Mouse (Mus musculus): ENCODE measurements at regions not wholly inside any gene's neighbourhood (a gene's known extent, or its start where the extent isn't known, plus 50 kb on each side); places are given as distances from the start of the nearest gene placed in this dataset.

DNA sequence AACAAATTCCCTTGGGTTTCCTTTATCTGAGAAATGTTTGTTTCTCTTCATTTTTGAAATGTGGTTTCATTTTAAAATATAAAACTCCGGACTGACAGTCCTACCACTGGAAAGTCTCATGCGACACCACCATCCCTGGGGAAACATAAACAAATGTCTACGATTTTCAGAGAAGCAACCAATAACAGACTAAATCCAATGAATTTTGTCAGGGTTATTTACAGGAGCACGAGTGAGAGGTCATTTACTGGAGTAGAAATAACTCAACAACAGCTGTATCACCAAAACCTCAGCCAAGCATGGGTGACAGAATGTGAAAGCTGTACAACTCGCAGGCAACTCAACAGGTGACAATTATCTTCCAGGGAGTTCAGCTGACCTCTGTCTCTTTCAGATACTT is 200.5 kb downstream of the Fam76b start:
- no peaks in the 10 kb centered on the region for H3K9me3 ChIP-seq
- H3K27ac ChIP-seq = no peak overlapping the region
- H3K4me1 ChIP-seq = no peaks in the 10 kb centered on the region
- 81% methylated on average over 5 of the region's 5 CpGs for WGBS
- no peak overlapping the region for H3K4me3 ChIP-seq
- H3K4me2 ChIP-seq (replicated peaks) = no peak overlapping the region
- H3K9ac ChIP-seq = no peak overlapping the region
- no peak for ATAC-seq (ENCODE audit: low FRiP score, low read depth)
- no peaks in the 10 kb centered on the region for H3K36me3 ChIP-seq
- no peaks in the 10 kb centered on the region for H3K27me3 ChIP-seq (replicated peaks)

DNA sequence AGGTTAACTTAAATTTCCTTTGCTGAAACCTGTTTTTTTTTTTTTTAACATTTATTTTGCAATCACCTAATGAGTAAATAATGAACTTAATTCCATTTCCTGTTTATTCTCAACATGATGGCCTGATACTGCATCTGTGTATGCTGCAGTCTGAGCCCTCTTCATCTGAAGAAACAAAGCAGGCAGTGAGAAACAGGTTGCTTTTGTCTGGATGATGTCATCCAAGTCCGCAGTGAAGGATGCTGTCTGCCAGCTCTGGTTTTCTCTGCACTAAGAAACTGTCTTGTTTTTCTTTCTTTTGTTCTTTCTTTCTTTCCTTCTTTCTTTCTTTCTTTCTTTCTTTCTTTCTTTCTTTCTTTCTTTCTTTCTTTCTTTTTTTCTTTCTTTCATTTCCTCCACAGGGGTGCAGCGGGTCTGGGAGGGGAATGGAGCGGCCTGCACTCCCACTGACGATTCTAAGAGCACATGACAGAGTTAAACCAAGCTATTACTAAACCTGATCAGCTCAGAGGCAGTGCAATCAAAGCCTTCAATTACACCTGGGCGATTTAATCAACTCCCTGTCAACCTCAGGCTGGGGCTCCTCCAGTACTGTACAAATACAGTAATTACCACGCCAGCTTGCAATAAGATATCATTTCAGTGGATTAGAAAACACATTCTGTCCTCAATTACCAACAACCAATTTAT is 204.0 kb downstream of the Fam76b start:
- peak; percentile 79 for ATAC-seq (ENCODE audit: low FRiP score, low read depth)
- Histone ChIP-seq H3K4me2 (replicated peaks) (no peak overlapping the region), H3K9me3 (no peaks in the 10 kb centered on the region), H3K27me3 (replicated peaks) (no peaks in the 10 kb centered on the region), H3K27ac (no peak overlapping the region), H3K36me3 (no peaks in the 10 kb centered on the region), H3K4me1 (no peaks in the 10 kb centered on the region), H3K4me3 (no peak overlapping the region), H3K9ac (no peak overlapping the region)
- WGBS = 62% methylated on average over 6 of the region's 6 CpGs

DNA sequence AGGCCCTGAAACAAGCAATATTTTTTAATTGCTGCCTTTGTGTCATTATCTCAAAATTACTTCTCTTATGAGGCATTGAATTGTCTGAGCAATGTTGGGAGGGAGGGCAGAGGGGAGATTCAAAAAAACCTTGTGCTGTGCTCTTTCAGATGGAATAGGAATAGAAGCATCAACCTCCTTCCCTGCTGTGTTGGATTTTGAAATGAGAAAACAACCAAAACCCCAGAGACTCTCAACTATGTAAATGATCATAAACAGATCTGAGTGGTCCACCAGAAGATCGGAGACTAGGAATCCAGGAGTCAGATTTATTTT is 204.5 kb downstream of the Fam76b start:
- 68% methylated on average over 1 of the region's 1 CpGs for WGBS
- no peak for ATAC-seq (ENCODE audit: low FRiP score, low read depth)

DNA sequence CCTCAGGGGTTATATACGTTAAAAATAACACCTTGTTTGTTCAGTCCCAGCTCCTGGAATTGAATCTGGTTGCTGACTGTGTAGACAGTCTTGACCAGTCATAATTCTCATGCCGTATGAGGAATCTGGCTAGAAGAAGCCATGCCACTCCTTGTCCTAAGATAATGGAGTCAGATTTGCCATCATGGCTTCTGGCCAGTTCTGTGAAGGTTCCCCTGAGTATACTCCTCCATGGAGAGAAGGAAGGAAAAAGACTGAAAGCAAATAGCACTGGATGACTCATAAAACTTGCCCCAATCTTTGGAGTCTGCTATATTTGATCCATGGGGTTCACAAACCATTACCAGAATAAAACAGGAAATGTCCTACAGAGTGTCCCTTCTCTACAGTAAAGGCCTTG is 208.0 kb downstream of the Fam76b start:
- Histone ChIP-seq H3K4me3 (no peak overlapping the region), H3K27me3 (replicated peaks) (no peaks in the 10 kb centered on the region), H3K4me2 (replicated peaks) (no peak overlapping the region), H3K9ac (no peak overlapping the region), H3K9me3 (no peaks in the 10 kb centered on the region), H3K27ac (no peak overlapping the region), H3K36me3 (no peaks in the 10 kb centered on the region), H3K4me1 (no peaks in the 10 kb centered on the region)
- no peak for ATAC-seq (ENCODE audit: low FRiP score, low read depth)
- WGBS = 78% methylated on average over 2 of the region's 2 CpGs

More for the DNA sequence above, 204.5 kb downstream of the Fam76b start:
- Histone ChIP-seq H3K27me3 (replicated peaks) (no peaks in the 10 kb centered on the region), H3K4me2 (replicated peaks) (no peak overlapping the region), H3K27ac (no peak overlapping the region), H3K9ac (no peak overlapping the region), H3K4me1 (no peaks in the 10 kb centered on the region), H3K4me3 (no peak overlapping the region), H3K36me3 (no peaks in the 10 kb centered on the region), H3K9me3 (no peaks in the 10 kb centered on the region)

DNA sequence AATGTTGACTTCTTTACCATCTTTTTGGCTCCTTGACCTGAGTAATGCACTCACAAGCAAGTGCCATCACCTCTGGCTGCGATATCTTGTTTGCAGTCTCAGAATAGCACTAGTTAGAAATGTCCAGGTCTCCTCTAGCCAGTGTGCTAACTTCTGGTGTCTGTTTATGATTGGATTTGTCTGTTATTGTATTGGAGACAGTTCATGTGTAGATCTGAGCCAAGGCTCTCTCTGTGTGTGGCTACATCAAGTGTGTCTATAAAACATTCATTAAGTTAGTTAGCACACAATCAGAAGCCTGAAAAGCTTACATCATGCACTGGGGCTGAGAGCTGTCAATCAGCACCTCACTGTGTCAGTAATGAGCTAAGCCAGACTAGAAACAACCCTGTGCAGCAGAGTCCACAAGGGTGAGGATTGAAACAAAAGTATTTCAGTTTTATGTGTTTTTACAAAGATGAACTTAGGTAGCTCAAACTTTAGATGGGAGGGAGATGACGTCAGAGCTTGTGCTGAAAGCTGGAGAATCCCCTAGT is 214.5 kb downstream of the Fam76b start:
- no peak overlapping the region for H3K9ac ChIP-seq
- 75% methylated on average over 2 of the region's 2 CpGs for WGBS
- H3K27ac ChIP-seq = no peak overlapping the region
- H3K36me3 ChIP-seq = no peaks in the 10 kb centered on the region
- H3K4me3 ChIP-seq = no peak overlapping the region
- H3K9me3 ChIP-seq = no peaks in the 10 kb centered on the region
- H3K27me3 ChIP-seq (replicated peaks) = no peaks in the 10 kb centered on the region
- no peaks in the 10 kb centered on the region for H3K4me1 ChIP-seq
- no peak for ATAC-seq (ENCODE audit: low FRiP score, low read depth)
- no peak overlapping the region for H3K4me2 ChIP-seq (replicated peaks)

DNA sequence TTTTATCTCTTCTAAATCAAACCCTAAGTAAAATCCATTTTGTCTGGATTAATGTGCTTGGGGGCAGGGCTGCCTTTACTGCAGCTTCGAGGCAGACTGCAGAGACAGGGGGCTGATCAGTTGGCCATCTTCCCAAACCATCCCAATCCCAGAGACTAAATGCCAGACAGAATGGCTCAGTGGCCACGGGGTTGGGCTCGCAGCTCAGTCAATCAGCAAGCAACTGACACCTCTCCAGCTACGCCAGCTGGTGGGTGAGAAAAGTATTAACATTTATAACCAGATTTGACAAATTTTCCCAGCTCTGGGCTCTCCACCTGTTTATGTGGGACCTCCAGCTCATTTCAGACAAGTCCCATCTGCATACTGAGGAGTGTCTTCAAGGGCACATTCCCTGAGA is 220.7 kb downstream of the Fam76b start:
- no peak overlapping the region for H3K27ac ChIP-seq
- H3K9ac ChIP-seq = no peak overlapping the region
- H3K27me3 ChIP-seq (replicated peaks) = no peaks in the 10 kb centered on the region
- no peak overlapping the region for H3K4me3 ChIP-seq
- H3K9me3 ChIP-seq = no peaks in the 10 kb centered on the region
- no peaks in the 10 kb centered on the region for H3K4me1 ChIP-seq
- ATAC-seq (ENCODE audit: low FRiP score, low read depth) = no peak
- H3K4me2 ChIP-seq (replicated peaks) = no peak overlapping the region
- H3K36me3 ChIP-seq = no peaks in the 10 kb centered on the region
- 80% methylated on average over 4 of the region's 4 CpGs for WGBS

DNA sequence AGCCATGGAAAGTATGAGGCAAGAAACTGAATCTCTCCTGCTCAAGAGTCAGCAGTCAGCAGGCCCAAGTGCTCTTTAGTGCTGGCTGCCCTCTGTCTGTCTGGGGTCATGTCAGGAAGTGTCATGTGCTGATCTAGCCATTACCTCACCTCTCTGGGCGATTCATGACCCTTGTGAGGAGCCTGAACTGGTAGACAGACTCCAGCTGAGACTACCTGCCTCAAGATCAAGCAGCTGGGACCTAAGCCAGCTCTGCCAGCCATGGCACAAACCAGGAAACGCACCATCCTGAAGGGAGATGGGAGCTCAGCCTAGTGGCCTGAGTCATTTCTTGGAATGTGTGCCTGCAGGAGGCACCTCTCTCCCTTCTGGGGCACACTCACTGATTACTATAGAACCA is 221.2 kb upstream of the Sesn3 start:
- 23% methylated on average over 2 of the region's 2 CpGs for WGBS
- H3K9ac ChIP-seq = no peak overlapping the region
- peaks cover 8% of the 10 kb centered on the region; the same call in 1 of the 2 replicates for H3K4me1 ChIP-seq
- H3K9me3 ChIP-seq = no peaks in the 10 kb centered on the region
- no peaks in the 10 kb centered on the region for H3K36me3 ChIP-seq
- no peak overlapping the region for H3K4me3 ChIP-seq
- no peaks in the 10 kb centered on the region; the same call in 1 of the 2 replicates for H3K27me3 ChIP-seq (replicated peaks)
- no peak overlapping the region for H3K4me2 ChIP-seq (replicated peaks)
- ATAC-seq (ENCODE audit: low FRiP score, low read depth) = peak; percentile 37; the same call in 1 of the 2 replicates
- H3K27ac ChIP-seq = no peak overlapping the region

DNA sequence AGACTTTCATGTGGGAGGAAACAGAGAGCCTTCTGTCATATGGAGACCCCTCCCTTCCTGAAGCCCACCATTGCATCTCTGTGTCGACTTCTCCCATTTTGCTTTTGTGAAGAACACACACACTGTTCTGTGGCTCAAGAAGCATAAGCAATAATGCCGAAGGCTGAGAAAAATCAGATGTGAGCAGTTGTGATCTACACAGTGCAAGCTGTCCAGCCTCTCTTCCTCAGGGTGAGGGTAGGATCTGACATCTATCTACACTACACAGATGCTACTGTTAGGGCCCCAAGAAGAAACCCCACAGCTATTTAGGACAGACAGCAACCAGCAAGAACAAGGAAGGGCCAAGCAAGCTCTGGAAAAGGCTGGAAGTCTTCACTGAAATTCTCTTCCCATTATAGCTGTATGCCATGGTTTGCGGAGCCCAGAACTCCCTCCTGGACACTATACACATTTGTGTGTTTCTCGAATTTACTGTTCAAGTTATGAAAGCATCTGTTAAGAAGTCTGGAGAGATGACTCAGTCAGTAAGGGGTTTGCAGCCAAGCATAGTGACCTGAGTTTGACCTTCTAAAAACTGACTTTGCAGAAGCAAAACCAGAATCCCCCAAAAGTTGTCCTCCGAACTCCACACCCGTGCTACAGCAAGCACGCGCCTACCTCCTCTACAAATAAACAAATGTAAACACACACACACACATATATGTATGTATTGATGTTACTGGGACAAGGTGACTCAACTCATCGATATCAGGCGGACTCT is 218.3 kb upstream of the Sesn3 start:
- Histone ChIP-seq H3K36me3 (no peaks in the 10 kb centered on the region), H3K4me2 (replicated peaks) (no peak overlapping the region)
- WGBS = 87% methylated on average over 10 of the region's 10 CpGs

DNA sequence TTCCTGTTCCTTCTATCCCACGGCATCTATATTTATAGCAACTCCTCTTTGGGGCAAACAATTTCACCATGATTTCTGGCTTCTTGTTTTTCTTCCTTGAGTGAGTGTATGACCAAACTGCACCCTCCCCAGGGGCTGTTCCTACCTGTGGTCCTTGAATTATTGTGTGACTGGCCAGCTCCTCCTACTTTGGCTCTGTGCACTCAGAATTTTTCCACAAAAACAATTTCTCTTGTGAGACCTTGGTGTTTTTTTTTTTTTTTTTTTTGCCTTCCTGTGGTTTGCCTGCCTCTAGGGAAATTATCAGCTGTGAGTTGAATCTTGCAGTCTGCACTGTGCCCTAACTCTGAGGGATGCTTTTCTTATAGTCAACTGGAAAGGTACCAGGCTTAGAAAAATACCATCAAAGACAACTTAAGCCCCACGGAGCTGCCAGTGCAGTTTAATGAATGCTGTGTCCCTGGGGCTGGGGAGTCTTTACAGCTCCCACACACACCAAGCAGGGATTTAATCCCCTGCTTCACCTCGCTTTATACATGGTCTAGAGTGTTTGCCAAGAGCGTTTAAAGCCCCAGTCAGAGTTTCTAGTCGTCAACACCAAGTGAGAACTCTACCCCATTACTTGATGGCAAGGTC is 216.2 kb upstream of the Sesn3 start:
- no peaks in the 10 kb centered on the region for H3K36me3 ChIP-seq
- no peaks in the 10 kb centered on the region for H3K9me3 ChIP-seq
- H3K4me2 ChIP-seq (replicated peaks) = no peak overlapping the region
- H3K9ac ChIP-seq = no peak overlapping the region
- H3K27ac ChIP-seq = no peak overlapping the region
- H3K27me3 ChIP-seq (replicated peaks) = no peaks in the 10 kb centered on the region; the same call in 1 of the 2 replicates
- no peak overlapping the region for H3K4me3 ChIP-seq
- 27% methylated on average over 5 of the region's 5 CpGs for whole genome bisulfite sequencing
- no peak for ATAC-seq (ENCODE audit: low FRiP score, low read depth)
- peaks cover 5% of the 10 kb centered on the region; the same call in 1 of the 2 replicates for H3K4me1 ChIP-seq

More for the DNA sequence above, 218.3 kb upstream of the Sesn3 start:
- no peak overlapping the region for H3K4me3 ChIP-seq
- H3K27ac ChIP-seq = no peak overlapping the region
- no peaks in the 10 kb centered on the region for H3K9me3 ChIP-seq
- H3K27me3 ChIP-seq (replicated peaks) = no peaks in the 10 kb centered on the region; the same call in 1 of the 2 replicates
- H3K4me1 ChIP-seq = peaks cover 8% of the 10 kb centered on the region; the same call in 1 of the 2 replicates
- ATAC-seq (ENCODE audit: low FRiP score, low read depth) = no peak
- H3K9ac ChIP-seq = no peak overlapping the region

DNA sequence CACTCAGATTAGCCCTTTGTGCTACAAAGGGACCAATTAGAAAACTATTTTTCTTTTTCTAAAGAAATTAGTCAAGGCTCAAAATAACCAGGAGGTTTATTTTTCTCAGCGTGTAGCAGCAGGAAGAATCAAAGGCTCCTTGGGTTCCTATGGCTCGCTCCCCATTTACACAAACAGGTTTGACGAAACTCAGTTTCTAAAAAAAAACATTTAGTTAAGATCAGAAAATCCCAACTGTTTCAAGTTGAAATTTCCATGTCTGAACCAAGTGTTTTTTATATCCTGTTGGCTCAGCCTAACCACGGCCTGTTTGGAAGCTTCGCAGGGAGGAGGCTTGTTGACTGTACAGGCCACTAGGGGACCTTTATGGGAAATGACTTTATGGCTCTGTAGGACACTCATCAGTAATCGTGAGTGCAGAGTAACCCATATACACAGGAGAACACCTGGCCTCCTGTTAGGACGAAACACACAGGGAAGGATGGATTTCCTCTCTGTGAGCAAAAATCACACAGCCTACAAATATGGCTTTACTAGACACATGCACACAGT is 215.6 kb upstream of the Sesn3 start:
- Histone ChIP-seq H3K4me2 (replicated peaks) (no peak overlapping the region), H3K27me3 (replicated peaks) (no peaks in the 10 kb centered on the region), H3K27ac (no peak overlapping the region), H3K36me3 (no peaks in the 10 kb centered on the region), H3K4me1 (no peaks in the 10 kb centered on the region), H3K9me3 (no peaks in the 10 kb centered on the region), H3K9ac (no peak overlapping the region), H3K4me3 (no peak overlapping the region)
- no peak for ATAC-seq (ENCODE audit: low FRiP score, low read depth)
- 29% methylated on average over 7 of the region's 7 CpGs for WGBS

DNA sequence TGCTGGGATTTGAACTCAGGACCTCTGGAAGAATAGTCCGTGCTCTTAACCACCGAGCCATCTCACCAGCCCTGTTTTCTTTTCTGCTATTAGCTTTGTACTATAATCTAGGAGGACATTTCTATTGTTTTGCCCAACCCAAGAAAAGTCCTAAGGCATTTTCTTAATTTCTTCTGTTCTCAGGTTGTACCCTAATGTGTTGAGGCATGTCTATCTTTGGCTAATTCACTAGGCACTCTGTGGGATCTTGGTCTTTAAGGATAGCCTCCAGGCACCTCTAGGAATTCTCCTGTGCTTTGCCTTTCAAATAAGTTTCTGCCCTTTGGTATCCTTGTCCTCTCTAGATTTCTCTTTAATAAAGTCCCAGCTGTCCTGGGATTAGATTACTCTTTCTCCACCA is 214.6 kb upstream of the Sesn3 start:
- H3K27ac ChIP-seq = no peak overlapping the region
- H3K27me3 ChIP-seq (replicated peaks) = no peaks in the 10 kb centered on the region
- no peaks in the 10 kb centered on the region for H3K4me1 ChIP-seq
- H3K9ac ChIP-seq = no peak overlapping the region
- H3K36me3 ChIP-seq = no peaks in the 10 kb centered on the region
- no peak overlapping the region for H3K4me3 ChIP-seq
- no peak overlapping the region for H3K4me2 ChIP-seq (replicated peaks)
- peaks cover 3% of the 10 kb centered on the region; the same call in 1 of the 2 replicates for H3K9me3 ChIP-seq
- ATAC-seq (ENCODE audit: low FRiP score, low read depth) = no peak
- 96% methylated on average over 2 of the region's 2 CpGs for WGBS

DNA sequence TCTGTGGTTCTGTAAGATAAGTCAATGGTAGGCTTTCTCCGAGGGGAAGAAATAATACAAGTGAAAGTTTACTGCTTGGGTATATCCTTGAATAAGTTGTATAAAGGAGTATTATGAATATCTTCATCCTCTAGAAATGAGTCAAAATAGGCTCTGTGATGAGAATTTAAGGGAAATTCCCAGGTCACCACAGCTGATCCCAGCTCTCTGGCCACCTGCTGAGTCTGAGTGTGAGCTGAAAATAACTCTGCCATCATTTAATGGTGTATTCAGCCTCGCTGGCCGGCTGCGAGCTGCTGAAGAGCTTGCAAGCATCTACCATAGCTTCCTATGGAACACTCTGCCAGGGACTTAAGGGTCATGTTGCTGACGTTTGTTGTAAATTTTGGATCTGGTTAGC is 213.5 kb upstream of the Sesn3 start:
- ATAC-seq (ENCODE audit: low FRiP score, low read depth) = no peak
- no peak overlapping the region for H3K9ac ChIP-seq
- H3K36me3 ChIP-seq = no peaks in the 10 kb centered on the region
- 80% methylated on average over 5 of the region's 5 CpGs for WGBS
- H3K4me3 ChIP-seq = no peak overlapping the region
- H3K27ac ChIP-seq = no peak overlapping the region
- peaks cover 10% of the 10 kb centered on the region for H3K9me3 ChIP-seq
- no peak overlapping the region for H3K4me2 ChIP-seq (replicated peaks)
- no peaks in the 10 kb centered on the region for H3K4me1 ChIP-seq
- H3K27me3 ChIP-seq (replicated peaks) = no peaks in the 10 kb centered on the region

All from neural tube, embryonic 12.5 days (tissue).